Mouse (Mus musculus) forebrain, embryonic 12.5 days (tissue): ENCODE results near the gene Ccdc85a. TPM values are rescaled to one million over a fixed set of nuclear protein-coding genes. Genes with fewer than 3 reads are reported as not detected.
"Not testable (repeated sequence)": the region's sequence is repeated elsewhere in the genome, so short reads cannot be mapped to it uniquely, and the experiment has no call there.

Experiments used
- ATAC-seq: fragments of 200-750 bp; cut with Nextera tagmentation; 2 replicates; pipeline ENCODE4 v1.8.0; 2017; ENCODE audit warnings: moderate TSS enrichment; ENCODE audit not compliant: low FRiP score
- H3K27ac ChIP-seq: fragments of 300-500 bp; sonication (generic); 2 replicates; pipeline ENCODE4 v1.5.1; 2016; ENCODE audit warnings: mild to moderate bottlenecking
- H3K27me3 ChIP-seq: fragments of 300-500 bp; sonication (generic); 2 replicates; pipeline ENCODE4 v1.6.1; 2016; ENCODE audit warnings: mild to moderate bottlenecking
- H3K36me3 ChIP-seq: fragments of 300-500 bp; sonication (generic); replicated peaks from 2 replicates; pipeline ENCODE4 v1.6.1; 2016; ENCODE audit warnings: mild to moderate bottlenecking
- H3K4me1 ChIP-seq: fragments of 300-500 bp; sonication (generic); 2 replicates; pipeline ENCODE4 v1.6.1; 2016
- H3K4me2 ChIP-seq: fragments of 300-500 bp; sonication (generic); 2 replicates; pipeline ENCODE4 v1.6.1; 2016; ENCODE audit warnings: mild to moderate bottlenecking, moderate library complexity
- H3K4me3 ChIP-seq: fragments of 300-500 bp; sonication (generic); replicated peaks from 2 replicates; pipeline ENCODE4 v1.5.1; 2016; ENCODE audit warnings: mild to moderate bottlenecking
- H3K9ac ChIP-seq: fragments of 300-500 bp; sonication (generic); 2 replicates; pipeline ENCODE4 v1.6.1; 2016; ENCODE audit warnings: mild to moderate bottlenecking
- H3K9me3 ChIP-seq: fragments of 300-500 bp; sonication (generic); 2 replicates; pipeline ENCODE4 v1.6.1; 2016
- WGBS: fragments of 180-500 bp; shearing (Covaris S2); methylation state at CpG from one replicate; pipeline ENCODE4 v1.1.7; 2016; 5-methylcytosine and 5-hydroxymethylcytosine counted together
- polyA plus RNA-seq: library from polyadenylated mRNA; unstranded; fragments of >200 nt; fragmentation: Nextera tagmentation; extraction: Ambion mirVana; gene quantifications from 2 replicates; pipeline ENCODE4 v1.2.1, GENCODE M21; 2016

Ccdc85a gene
- polyA plus RNA-seq, 1 experiment from 2014 or later: 5.8 TPM

DNA sequence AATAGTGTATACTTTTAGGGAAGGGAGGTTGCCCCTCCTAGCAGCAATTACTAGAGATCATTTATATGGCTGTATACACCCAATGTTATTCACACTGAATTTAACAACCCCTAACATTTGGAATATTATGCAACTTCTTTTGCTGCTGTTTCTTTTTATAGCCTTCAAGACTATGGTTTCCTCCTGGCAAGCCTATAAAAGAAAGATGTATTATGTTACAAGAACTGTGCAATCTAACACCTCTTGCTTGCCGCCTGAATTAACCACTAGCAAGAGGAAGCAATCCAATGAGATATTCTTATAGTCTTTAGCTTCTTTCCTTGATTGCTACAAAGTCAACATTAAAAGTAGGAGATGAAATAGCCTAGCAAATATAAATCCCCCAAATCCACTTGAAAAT is 187.0 kb downstream of the Ccdc85a start:
- Histone ChIP-seq H3K27me3 (no peaks in the 10 kb centered on the region), H3K9ac (no peak overlapping the region), H3K4me3 (no peak overlapping the region), H3K4me2 (no peak overlapping the region), H3K9me3 (no peaks in the 10 kb centered on the region), H3K4me1 (no peaks in the 10 kb centered on the region), H3K36me3 (no peaks in the 10 kb centered on the region), H3K27ac (no peak overlapping the region)
- no peak for ATAC-seq
- 74% methylated on average over 1 of the region's 1 CpGs for WGBS

DNA sequence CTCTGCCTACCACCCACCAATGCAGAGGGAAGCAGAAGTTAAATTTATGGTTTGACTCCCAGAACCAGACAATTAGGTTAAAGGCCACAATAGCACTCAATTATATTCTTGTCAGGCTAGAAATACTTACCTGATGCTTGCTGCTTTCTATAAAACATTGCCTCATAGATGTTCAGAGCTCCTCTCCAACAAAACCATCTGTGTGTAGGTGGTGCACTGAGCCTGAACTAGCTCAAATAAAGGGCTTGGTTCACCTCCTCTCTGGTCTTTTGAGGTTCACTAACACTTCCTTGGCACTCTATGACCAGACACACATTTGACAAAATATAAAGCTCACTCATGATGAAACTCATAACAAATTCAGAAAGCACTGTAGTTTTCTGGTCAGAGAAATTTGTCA is 208.2 kb downstream of the Ccdc85a start:
- no peaks in the 10 kb centered on the region for H3K27me3 ChIP-seq

DNA sequence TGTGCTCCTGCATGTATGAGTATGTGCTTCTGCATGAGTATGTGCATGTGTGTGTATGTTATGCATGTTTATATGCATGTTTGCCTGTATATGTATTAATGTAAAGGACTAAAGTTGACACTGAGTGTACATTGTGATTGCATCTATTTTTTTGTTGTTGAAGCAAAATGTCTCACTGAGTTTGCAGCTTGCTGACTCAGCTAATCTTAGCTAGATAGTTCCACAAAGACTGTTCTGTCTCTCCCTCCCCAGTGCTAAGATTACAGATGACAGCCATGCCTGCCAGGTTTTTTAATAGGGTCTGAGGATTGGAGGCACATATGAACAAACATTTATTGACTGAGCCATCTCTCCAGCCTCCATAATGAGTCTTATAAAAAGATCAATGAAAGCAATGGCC is 209.5 kb downstream of the Ccdc85a start:
- no peaks in the 10 kb centered on the region for H3K4me1 ChIP-seq
- H3K4me2 ChIP-seq: no peak overlapping the region
- H3K9me3 ChIP-seq: no peaks in the 10 kb centered on the region
- H3K4me3 ChIP-seq: no peak overlapping the region
- H3K27me3 ChIP-seq: no peaks in the 10 kb centered on the region
- no peak overlapping the region for H3K9ac ChIP-seq
- ATAC-seq: no peak
- H3K27ac ChIP-seq: no peak overlapping the region
- no peaks in the 10 kb centered on the region for H3K36me3 ChIP-seq

More for the DNA sequence above, 208.2 kb downstream of the Ccdc85a start:
- ATAC-seq: no peak
- H3K36me3 ChIP-seq: no peaks in the 10 kb centered on the region
- H3K9me3 ChIP-seq: no peaks in the 10 kb centered on the region
- H3K4me3 ChIP-seq: no peak overlapping the region
- no peak overlapping the region for H3K4me2 ChIP-seq
- H3K9ac ChIP-seq: no peak overlapping the region
- H3K27ac ChIP-seq: no peak overlapping the region
- no peaks in the 10 kb centered on the region for H3K4me1 ChIP-seq

DNA sequence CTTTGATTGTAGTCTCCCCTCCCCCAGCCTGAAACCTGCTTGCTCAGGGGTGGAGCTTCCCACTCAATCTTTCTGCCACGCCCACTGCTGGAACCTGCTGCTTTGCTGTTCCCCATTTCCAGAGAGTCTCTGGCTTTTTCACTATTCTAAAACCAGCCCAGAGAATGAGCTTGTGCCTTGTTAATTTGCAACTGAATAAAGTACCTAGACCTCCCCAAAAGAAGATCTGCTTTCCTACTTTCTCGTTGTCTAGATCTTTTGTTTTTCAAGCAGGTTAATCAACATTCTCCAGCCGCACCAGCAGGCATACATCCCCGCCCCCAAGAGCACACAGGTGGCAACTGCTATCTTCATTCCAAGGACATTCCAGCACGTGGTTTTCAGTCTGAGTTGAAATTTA is 212.7 kb downstream of the Ccdc85a start:
- not testable (repeated sequence) for H3K27me3 ChIP-seq, H3K4me3 ChIP-seq, ATAC-seq, H3K4me2 ChIP-seq, H3K4me1 ChIP-seq, H3K27ac ChIP-seq, H3K9me3 ChIP-seq, H3K36me3 ChIP-seq, H3K9ac ChIP-seq
- 72% methylated on average over 5 of the region's 5 CpGs for WGBS

DNA sequence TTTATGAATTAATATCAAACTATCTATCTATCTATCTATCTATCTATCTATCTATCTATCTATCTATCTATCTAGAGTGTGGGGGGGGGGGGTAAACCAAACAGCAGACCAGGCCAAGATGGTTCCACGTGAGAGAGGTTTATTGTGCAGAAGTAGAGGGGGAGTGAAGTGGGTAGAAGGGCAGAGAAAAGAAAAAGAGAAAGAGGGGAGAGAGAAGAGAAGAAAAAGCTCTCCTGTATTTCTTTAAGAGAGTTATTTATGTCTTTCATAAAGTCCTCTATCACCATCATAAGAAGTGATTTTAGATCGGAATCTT is 218.2 kb downstream of the Ccdc85a start:
- no peaks in the 10 kb centered on the region for H3K36me3 ChIP-seq
- H3K9me3 ChIP-seq: no peaks in the 10 kb centered on the region
- peak overlapping the region; percentile 33; the same call in 1 of the 2 replicates for H3K9ac ChIP-seq
- no peak overlapping the region for H3K27ac ChIP-seq
- H3K4me3 ChIP-seq: peak overlapping the region; percentile 33
- 41% methylated on average over 2 of the region's 2 CpGs for WGBS
- peak overlapping the region; percentile 55 for H3K4me2 ChIP-seq
- peaks cover 4% of the 10 kb centered on the region; the same call in 1 of the 2 replicates for H3K4me1 ChIP-seq
- peaks cover 5% of the 10 kb centered on the region; the same call in 1 of the 2 replicates for H3K27me3 ChIP-seq
- ATAC-seq: peak; percentile 25; the same call in 1 of the 2 replicates

DNA sequence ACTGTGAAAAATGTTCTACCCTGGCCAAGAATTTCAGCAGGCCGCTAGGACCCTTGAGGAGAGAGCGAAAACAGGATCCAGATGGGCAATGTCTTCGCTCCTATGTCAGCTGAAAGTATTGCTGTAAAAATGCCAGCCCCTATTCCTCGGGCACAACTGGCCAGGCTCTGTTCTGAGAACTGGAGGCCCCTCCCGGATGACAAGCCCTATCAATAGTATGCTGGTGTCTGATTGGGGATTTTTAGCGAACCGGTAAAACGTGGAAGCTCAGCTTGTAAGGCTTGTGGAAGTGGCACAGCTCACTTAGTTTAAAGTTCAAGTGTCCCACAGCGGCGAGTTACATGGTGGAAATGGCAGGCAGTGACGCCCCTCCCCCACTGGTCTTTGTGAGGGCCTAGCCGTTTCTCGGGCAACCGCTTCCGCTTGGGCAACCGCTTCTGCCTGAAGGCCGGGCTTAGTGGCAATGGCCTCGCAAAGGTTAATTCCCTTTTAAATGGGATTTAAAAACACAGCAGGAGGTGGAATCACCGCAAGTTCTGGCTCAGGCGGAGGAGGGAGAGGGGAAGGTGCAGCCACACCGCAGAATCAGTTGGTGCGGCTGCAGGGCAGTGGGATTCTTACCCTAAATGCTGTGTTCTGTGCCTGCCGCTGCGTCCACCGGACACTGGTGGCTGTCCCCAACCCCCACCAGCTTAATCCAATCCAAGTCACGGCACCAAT is 218.8 kb downstream of the Ccdc85a start:
- peaks cover 5% of the 10 kb centered on the region; the same call in 1 of the 2 replicates for H3K27me3 ChIP-seq
- peak; percentile 95 for ATAC-seq
- peak overlapping the region; percentile 55 for H3K4me2 ChIP-seq
- H3K9me3 ChIP-seq: no peaks in the 10 kb centered on the region
- no peaks in the 10 kb centered on the region for H3K36me3 ChIP-seq
- H3K9ac ChIP-seq: peak overlapping the region; percentile 33; the same call in 1 of the 2 replicates
- H3K27ac ChIP-seq: 0 out of 2 replicates have a peak overlapping the region, but pooled peaks have one; percentile 46
- peak overlapping the region; percentile 33 for H3K4me3 ChIP-seq
- peaks cover 4% of the 10 kb centered on the region; the same call in 1 of the 2 replicates for H3K4me1 ChIP-seq
- WGBS: 5% methylated on average over 26 of the region's 26 CpGs

DNA sequence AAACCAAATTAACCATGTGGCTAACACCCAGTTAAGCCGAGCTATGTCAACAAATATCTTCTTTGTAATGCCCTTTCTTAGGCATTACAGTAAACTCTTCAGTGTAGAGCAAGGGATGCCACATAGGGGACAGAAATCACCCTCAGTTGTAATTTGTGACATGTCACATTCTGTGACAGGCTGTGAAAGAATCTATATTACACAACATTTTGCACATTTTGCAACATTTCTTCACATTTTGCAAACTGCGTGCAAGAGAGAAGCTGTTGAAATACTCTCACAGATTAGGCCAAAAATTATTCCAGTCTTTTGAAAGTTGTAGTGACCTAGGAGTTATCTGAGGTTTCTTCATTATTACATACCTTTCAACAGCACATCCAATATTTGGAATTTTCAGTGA is 240.7 kb downstream of the Ccdc85a start:
- Histone ChIP-seq H3K27me3 (no peaks in the 10 kb centered on the region), H3K4me2 (no peak overlapping the region), H3K9ac (no peak overlapping the region), H3K9me3 (no peaks in the 10 kb centered on the region), H3K27ac (no peak overlapping the region), H3K4me3 (no peak overlapping the region), H3K4me1 (no peaks in the 10 kb centered on the region), H3K36me3 (no peaks in the 10 kb centered on the region)
- no peak for ATAC-seq
- 95% methylated on average over 2 of the region's 2 CpGs for WGBS

DNA sequence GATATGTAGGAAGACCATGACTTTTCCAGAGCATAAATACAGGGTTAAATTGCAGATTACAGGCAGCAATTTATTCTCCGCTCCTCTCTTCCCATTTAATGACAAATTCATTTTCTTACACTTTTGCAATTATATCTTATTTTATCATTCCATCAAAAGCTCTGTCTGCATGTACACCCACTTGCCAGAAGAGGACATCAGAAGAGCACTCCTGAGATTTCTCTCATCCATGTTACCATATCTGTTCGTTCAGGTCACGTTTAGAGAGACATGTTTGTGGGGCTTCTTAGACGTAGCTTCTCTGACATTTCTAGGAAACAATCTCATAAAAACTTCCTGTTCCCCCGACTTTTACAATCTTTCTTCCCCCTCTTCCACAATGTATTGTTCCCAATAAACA is 242.2 kb downstream of the Ccdc85a start:
- Histone ChIP-seq H3K4me2 (no peak overlapping the region), H3K27me3 (no peaks in the 10 kb centered on the region), H3K9ac (no peak overlapping the region), H3K4me1 (no peaks in the 10 kb centered on the region), H3K27ac (no peak overlapping the region), H3K36me3 (no peaks in the 10 kb centered on the region), H3K4me3 (no peak overlapping the region), H3K9me3 (no peaks in the 10 kb centered on the region)
- 77% methylated on average over 5 of the region's 5 CpGs for WGBS
- ATAC-seq: no peak

DNA sequence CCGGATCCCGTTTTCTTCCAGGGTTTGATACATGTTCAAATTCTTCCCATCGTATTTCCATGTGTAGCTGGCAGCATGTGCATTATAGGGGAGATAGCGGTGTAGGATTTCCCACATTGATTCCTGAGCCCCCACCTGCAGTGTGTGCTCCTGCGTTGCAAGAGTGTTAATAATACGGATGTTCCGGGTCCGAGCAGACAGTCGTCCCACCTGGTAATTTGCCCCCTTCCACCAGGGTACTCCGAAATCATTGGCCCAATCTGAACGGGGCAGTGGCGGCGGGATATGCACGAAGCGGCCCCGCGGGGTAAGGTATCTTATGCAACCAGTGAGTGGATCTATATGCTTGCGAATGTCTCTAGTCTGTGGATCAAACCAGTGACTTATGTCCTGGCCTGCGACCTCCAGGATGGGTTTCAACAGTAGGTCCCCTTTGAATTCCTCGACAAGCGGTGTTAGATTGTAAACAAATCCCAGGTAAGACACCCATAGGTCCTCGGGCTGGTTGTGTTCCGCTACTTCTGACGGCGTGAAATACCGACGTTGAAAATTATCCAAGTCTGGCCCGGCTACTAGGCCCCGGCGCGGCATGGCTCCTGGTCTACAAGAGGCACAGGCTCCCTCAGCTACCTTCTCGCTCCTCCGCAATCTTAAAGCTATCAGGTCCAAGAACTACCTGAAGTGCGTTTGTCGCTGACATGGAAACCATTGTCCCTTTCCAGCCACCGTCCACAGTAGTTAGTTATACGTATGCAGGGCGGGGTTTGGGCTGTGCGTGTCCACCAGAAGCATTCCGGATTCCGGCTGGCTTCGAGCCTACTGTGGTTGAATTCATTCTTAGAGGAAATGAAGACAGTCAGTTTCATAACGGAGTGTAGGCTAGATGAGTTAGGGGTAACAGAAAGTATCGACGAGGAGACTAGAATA is 244.6 kb downstream of the Ccdc85a start, which contains the start of gene Gm6685:
Gm6685 (minus strand) TSS at position 644 of the 927 bp plus-strand sequence.
- 96% methylated on average over 41 of the region's 45 CpGs for WGBS
- not testable (repeated sequence) for ATAC-seq, H3K9ac ChIP-seq

More for the DNA sequence above, 244.6 kb downstream of the Ccdc85a start, which contains the start of gene Gm6685:
- H3K27me3 ChIP-seq, H3K4me3 ChIP-seq, H3K27ac ChIP-seq, H3K9me3 ChIP-seq, H3K4me2 ChIP-seq, H3K36me3 ChIP-seq, H3K4me1 ChIP-seq: not testable (repeated sequence)

Other genes starting within 250 kb of the Ccdc85a start
- gene Gm6685, start 244.5 kb downstream of the Ccdc85a start, polyA plus RNA-seq: not detected in 2 replicates